Mouse (Mus musculus): ENCODE measurements around the gene Pcyt1b. TPM values are rescaled to one million over a fixed set of nuclear protein-coding genes. Genes with fewer than 3 reads are reported as not detected.

Gene Pcyt1b
- polyA plus RNA-seq, 1 experiment from 2014 or later, result 0.50 TPM

DNA sequence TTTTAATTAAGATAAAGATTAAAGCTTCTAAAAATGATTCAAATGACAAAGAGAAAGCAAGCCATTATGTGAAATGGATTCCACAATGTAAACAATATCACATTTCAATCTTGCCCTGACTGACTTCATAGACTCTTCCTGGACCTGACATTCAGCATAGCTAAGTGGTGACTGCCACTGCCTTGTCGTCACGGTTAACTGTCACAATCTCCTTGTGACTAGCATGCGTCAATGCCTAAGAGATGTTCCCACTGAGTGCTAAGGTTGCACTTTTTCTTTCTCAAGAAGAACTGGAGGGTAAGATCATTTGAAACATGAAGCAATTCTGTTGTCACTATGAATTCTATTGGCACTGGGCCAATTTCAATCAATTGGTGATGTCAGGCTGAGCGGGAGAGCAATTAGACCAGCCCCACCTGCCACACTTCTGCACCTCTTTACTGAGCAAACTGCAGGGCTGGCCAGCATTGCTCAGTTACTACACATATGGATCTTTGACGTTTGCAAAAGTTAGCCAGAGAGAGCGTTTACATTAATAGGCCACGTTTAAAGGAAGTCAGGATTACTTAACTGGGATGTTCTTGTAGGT is 102.3 kb downstream of the Pcyt1b start:
- 55% methylated on average over 7 of the region's 7 CpGs for WGBS

DNA sequence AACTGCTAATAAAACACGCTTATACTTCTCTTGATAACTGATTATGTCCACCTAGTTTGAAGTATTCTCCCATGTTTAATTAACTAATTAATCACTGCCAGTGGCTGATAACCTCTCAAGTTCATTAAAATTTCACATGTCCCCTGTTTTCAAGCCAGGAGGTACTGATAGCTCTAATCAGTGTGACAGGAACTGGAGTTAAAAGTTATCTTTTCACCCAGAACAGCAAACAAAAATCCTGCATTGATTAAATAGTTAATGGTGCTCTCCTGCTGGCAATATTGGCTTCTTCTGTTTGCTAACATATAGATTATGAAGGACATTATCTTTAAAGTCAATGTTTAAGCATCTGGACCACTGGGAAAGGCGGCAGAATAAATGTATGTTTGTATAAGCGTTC is 106.1 kb downstream of the Pcyt1b start:
- Histone ChIP-seq H3K4me3 (ENCODE audit: low read length) (no peak overlapping the region), H3K4me1 (ENCODE audit: control insufficient read depth, insufficient read depth, low read length) (no peaks in the 10 kb centered on the region), H3K9me3 (replicated peaks; ENCODE audit: control insufficient read depth, low read length) (no peaks in the 10 kb centered on the region), H3K27ac (ENCODE audit: low read length) (no peak overlapping the region), H3K36me3 (ENCODE audit: control insufficient read depth, insufficient read depth) (no peaks in the 10 kb centered on the region), H3K9ac (ENCODE audit: low read length) (no peak overlapping the region), H3K27me3 (ENCODE audit: control insufficient read depth, insufficient read depth, low read length) (peaks cover 6% of the 10 kb centered on the region), H3K4me2 (ENCODE audit: low read depth, low read length) (no peak overlapping the region)
- ATAC-seq (replicated peaks; ENCODE audit: extremely low read depth, insufficient read depth, low FRiP score), result no peak
- 73% methylated on average over 3 of the region's 3 CpGs for WGBS

More for the DNA sequence above, 102.3 kb downstream of the Pcyt1b start:
- Histone ChIP-seq H3K9me3 (replicated peaks; ENCODE audit: control insufficient read depth, low read length) (peaks cover 3% of the 10 kb centered on the region; the same call in 1 of the 2 replicates), H3K4me3 (ENCODE audit: low read length) (no peak overlapping the region), H3K4me2 (ENCODE audit: low read depth, low read length) (no peak overlapping the region), H3K36me3 (ENCODE audit: control insufficient read depth, insufficient read depth) (no peaks in the 10 kb centered on the region), H3K27ac (ENCODE audit: low read length) (no peak overlapping the region), H3K9ac (ENCODE audit: low read length) (no peak overlapping the region), H3K4me1 (ENCODE audit: control insufficient read depth, insufficient read depth, low read length) (no peaks in the 10 kb centered on the region), H3K27me3 (ENCODE audit: control insufficient read depth, insufficient read depth, low read length) (peaks cover 6% of the 10 kb centered on the region)
- no peak for ATAC-seq (replicated peaks; ENCODE audit: extremely low read depth, insufficient read depth, low FRiP score)

DNA sequence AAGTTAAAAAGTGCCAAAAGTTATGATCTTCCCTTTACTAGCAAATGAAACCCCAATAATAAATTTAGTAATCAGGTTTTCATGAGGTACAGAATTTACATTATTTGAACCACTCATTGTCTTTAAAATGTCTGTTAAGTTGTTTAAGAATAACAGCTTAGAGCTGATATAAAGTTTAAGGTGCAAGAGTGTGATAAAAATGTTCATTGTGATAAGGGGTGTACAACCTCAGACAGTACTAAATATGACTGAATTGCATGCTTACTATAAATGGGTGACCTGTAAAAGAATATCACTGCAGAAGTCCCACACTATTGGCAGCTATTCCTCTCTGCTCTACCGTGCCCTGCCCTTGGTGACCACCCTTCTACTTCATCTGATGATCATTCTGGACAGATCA is 134.9 kb downstream of the Pcyt1b start:
- no peak overlapping the region for H3K4me2 ChIP-seq (ENCODE audit: low read depth, low read length)
- no peak overlapping the region for H3K9ac ChIP-seq (ENCODE audit: low read length)
- H3K27ac ChIP-seq (ENCODE audit: low read length), result no peak overlapping the region
- H3K4me3 ChIP-seq (ENCODE audit: low read length), result no peak overlapping the region
- ATAC-seq (replicated peaks; ENCODE audit: extremely low read depth, insufficient read depth, low FRiP score), result no peak
- no peaks in the 10 kb centered on the region for H3K9me3 ChIP-seq (replicated peaks; ENCODE audit: control insufficient read depth, low read length)
- H3K36me3 ChIP-seq (ENCODE audit: control insufficient read depth, insufficient read depth), result no peaks in the 10 kb centered on the region
- no peaks in the 10 kb centered on the region for H3K4me1 ChIP-seq (ENCODE audit: control insufficient read depth, insufficient read depth, low read length)
- 60% methylated on average over 1 of the region's 1 CpGs for WGBS
- H3K27me3 ChIP-seq (ENCODE audit: control insufficient read depth, insufficient read depth, low read length), result no peaks in the 10 kb centered on the region

DNA sequence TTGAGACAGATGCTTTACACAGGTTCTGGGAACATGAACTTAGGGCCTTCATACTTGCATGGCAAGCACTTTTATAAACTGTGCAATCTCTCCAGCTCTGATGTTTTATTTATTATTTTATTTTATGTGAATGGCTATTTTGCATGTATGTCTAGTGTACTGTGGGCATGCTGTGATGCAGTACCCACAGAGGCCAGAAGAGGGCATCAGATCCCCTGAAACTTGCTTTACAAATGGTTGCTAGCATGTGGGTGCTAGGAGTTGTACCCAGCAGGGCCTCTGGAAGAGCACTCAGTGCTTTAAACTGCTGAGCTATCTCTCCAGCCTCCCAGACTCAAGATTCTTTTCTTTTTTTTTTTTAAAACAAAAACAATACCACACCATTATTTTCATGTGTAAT is 138.5 kb downstream of the Pcyt1b start:
- no peak overlapping the region for H3K4me2 ChIP-seq (ENCODE audit: low read depth, low read length)
- no peak overlapping the region for H3K27ac ChIP-seq (ENCODE audit: low read length)
- ATAC-seq (replicated peaks; ENCODE audit: extremely low read depth, insufficient read depth, low FRiP score), result no peak
- H3K9ac ChIP-seq (ENCODE audit: low read length), result no peak overlapping the region
- no peaks in the 10 kb centered on the region for H3K36me3 ChIP-seq (ENCODE audit: control insufficient read depth, insufficient read depth)
- H3K9me3 ChIP-seq (replicated peaks; ENCODE audit: control insufficient read depth, low read length), result no peaks in the 10 kb centered on the region
- H3K4me3 ChIP-seq (ENCODE audit: low read length), result no peak overlapping the region
- H3K4me1 ChIP-seq (ENCODE audit: control insufficient read depth, insufficient read depth, low read length), result no peaks in the 10 kb centered on the region
- no peaks in the 10 kb centered on the region for H3K27me3 ChIP-seq (ENCODE audit: control insufficient read depth, insufficient read depth, low read length)

Other genes with a start within 250 kb of the Pcyt1b start
- 10.5 and 11.6 TPM in 2 replicates for gene Pola1, start 22.7 kb upstream of the Pcyt1b start, polyA plus RNA-seq (2015; fragmentation: Nextera tagmentation; extraction: Ambion mirVana)
- gene Pdk3, start 177.3 kb downstream of the Pcyt1b start, polyA plus RNA-seq (2015; fragmentation: Nextera tagmentation; extraction: Ambion mirVana), result 101 TPM in 2 replicates

Data from heart, embryonic 16.5 days (tissue).